Mouse (Mus musculus) liver (tissue): Measurements from ENCODE around the gene Rab27a.

ENCODE experiments used
- DNase-seq: peaks from one replicate; pipeline ENCODE4 v3.0.0-alpha.2; 2020; ENCODE audit warnings: mixed read lengths

Rab27a gene

GRCm38 (mm10) chr9:73044146-73045079, at the start of gene Rab27a:
TSS of gene Rab27a (plus strand) at chr9:73044854.
- DNase-seq = peak; percentile 83

GRCm38 (mm10) chr9:72996167-72996566, 48.5 kb upstream of the Rab27a start:
- no peak for DNase-seq

GRCm38 (mm10) chr9:72996806-72997205, 47.8 kb upstream of the Rab27a start:
- no peak for DNase-seq

- DNase-seq = no peak
These were observed 44.2 kb upstream of the Rab27a start for GRCm38 (mm10) chr9:73000487-73000886.

GRCm38 (mm10) chr9:73001314-73002011, 43.2 kb upstream of the Rab27a start:
- no peak for DNase-seq

- DNase-seq = no peak
These were observed 42.5 kb upstream of the Rab27a start for GRCm38 (mm10) chr9:73002177-73002576.

GRCm38 (mm10) chr9:73004076-73004475, 40.6 kb upstream of the Rab27a start:
- DNase-seq = no peak

GRCm38 (mm10) chr9:73005106-73005505, 39.5 kb upstream of the Rab27a start:
- DNase-seq = no peak

GRCm38 (mm10) chr9:73006175-73006574, 38.5 kb upstream of the Rab27a start:
- no peak for DNase-seq

GRCm38 (mm10) chr9:73008384-73008783, 36.3 kb upstream of the Rab27a start:
- no peak for DNase-seq

- no peak for DNase-seq
These were observed 32.0 kb upstream of the Rab27a start for GRCm38 (mm10) chr9:73012629-73013028.

- DNase-seq = no peak
These were observed 29.9 kb upstream of the Rab27a start for GRCm38 (mm10) chr9:73014724-73015123.

GRCm38 (mm10) chr9:73019841-73020240, 24.8 kb upstream of the Rab27a start:
- no peak for DNase-seq

- DNase-seq = no peak
These were observed 24.0 kb upstream of the Rab27a start for GRCm38 (mm10) chr9:73020566-73021097.

GRCm38 (mm10) chr9:73025818-73026636, 18.6 kb upstream of the Rab27a start:
- DNase-seq = no peak

GRCm38 (mm10) chr9:73030443-73030842, 14.2 kb upstream of the Rab27a start:
- DNase-seq = no peak

GRCm38 (mm10) chr9:73031421-73031820, 13.2 kb upstream of the Rab27a start:
- no peak for DNase-seq

- DNase-seq = no peak
These were observed 11.2 kb upstream of the Rab27a start for GRCm38 (mm10) chr9:73033406-73033805.

GRCm38 (mm10) chr9:73039222-73039945, 5.3 kb upstream of the Rab27a start:
- DNase-seq = peak; percentile 90

GRCm38 (mm10) chr9:73040080-73040479, 4.6 kb upstream of the Rab27a start, which contains the start of gene Pigb:
TSS of gene Pigb (minus strand) at chr9:73040378.
- DNase-seq = no peak

- DNase-seq = no peak
These were observed 550 bp downstream of the Rab27a start for GRCm38 (mm10) chr9:73045204-73045603.

GRCm38 (mm10) chr9:73045711-73046110, 1.1 kb downstream of the Rab27a start:
- no peak for DNase-seq
